In the genomic region with DNA sequence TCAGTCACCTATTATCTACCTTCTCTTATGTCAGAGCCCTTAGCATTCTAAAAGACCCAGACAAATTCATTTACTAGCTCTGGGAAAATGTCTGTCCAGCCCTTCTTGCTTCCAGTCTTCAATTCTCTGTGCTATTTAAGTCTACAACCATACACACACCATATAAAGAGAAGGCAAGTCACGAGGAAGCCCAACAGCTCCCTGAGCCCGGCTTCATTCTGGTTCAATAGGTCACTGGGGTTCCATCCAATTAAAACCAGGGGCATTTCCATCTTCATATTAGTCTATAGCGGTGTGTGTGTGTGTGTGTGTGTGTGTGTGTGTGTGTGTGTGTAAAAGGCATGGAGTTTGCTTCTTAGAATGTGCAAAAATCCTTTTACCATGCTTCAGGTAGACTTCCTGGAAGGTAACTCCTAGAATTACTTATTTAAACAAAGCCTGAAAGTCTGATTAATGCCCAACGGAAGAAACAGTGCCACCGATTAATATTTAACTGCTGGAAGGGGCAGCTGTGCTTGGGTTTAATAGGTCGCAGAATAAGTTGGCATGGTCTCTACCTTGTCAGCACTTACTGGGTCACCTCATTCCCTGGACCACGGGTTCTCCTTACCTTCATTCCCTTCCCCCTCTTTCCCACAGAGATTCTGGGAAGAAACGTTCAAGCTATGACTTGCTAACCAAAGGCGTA, we compare ENCODE assay signal across 18 mouse cellular contexts. TPM values are rescaled to one million over a fixed set of nuclear protein-coding genes. Genes with fewer than 3 reads are reported as not detected.
A peak's percentile ranks its signal among the peaks of the same experiment; 100 is the strongest.
DNase-seq lines count a peak whose midpoint lies in the region; TF ChIP-seq lines count a peak whose summit lies in the region.
"Had no signal": no experiment of that assay in that cellular context is flagged by ENCODE, and none has a peak within 500 bp of the region (broad histone marks: within the 10 kb centered on the region; RNA-seq: fewer than 3 reads in every experiment).

No protein-coding gene starts in this region.

- peak; percentile 27 for DNase-seq in lung, postnatal 36 days
- no peak for DNase-seq in lung, postnatal 4 days
- peak; percentile 97 for DNase-seq in kidney, adult 2 months
- DNase-seq in kidney, postnatal 25 days, result peak; percentile 77 to 86
- DNase-seq in layer of hippocampus, postnatal 36 days, result no peak
- DNase-seq in adrenal gland, adult 2 months, result no peak
- no peak for DNase-seq in layer of hippocampus, adult 8-10 months (ENCODE audit: low spot score in 2 of 2)
- DNase-seq: adrenal gland, postnatal 14 days; cerebellum, adult 8-10 months; embryo, embryonic 11 days; thymus, adult 2 months had no signal

- H3K36me3 ChIP-seq in kidney, adult 2 months (ENCODE audit: control insufficient read depth, insufficient read depth, low read length), result no peaks in the 10 kb centered on the region
- H3K36me3 ChIP-seq: G1E; heart, embryonic 12.5 days; limb, embryonic 13.5 days; midbrain, embryonic 13.5 days had no signal

- no peak for TF ChIP-seq CTCF in kidney, adult 2 months (conservative IDR thresholded peaks at IDR 0.05; ENCODE audit: insufficient read depth, insufficient read length, low read depth, low read length)

- no peak for TF ChIP-seq POLR2A in kidney, adult 2 months (IDR thresholded peaks at IDR 0.05; ENCODE audit: low read depth, low read length)

- no peaks in the 10 kb centered on the region for H3K27me3 ChIP-seq in kidney, adult 2 months (replicated peaks; ENCODE audit: control insufficient read depth, insufficient read depth, low read length)
- H3K27me3 ChIP-seq: forebrain, embryonic 13.5 days; heart, embryonic 12.5 days; limb, embryonic 13.5 days had no signal

- no peak overlapping the region for H3K4me3 ChIP-seq in kidney, adult 2 months (ENCODE audit: insufficient read depth, low read depth, low read length)
- H3K4me3 ChIP-seq: forebrain, embryonic 13.5 days; heart, embryonic 12.5 days; limb, embryonic 13.5 days; midbrain, embryonic 13.5 days; myocyte had no signal

- H3K27ac ChIP-seq in kidney, adult 2 months (ENCODE audit: insufficient read depth, low read depth, low read length), result peak overlapping the region; percentile 41; the same call in 1 of the 2 replicates
- H3K27ac ChIP-seq: forebrain, embryonic 13.5 days; limb, embryonic 13.5 days; macrophage; midbrain, embryonic 13.5 days had no signal

- peaks cover 12% of the 10 kb centered on the region; the same call in 1 of the 2 replicates for H3K4me1 ChIP-seq in kidney, adult 2 months (ENCODE audit: control insufficient read depth, insufficient read depth, low read length)

- 36% methylated on average over 9 of the region's 9 CpGs for WGBS in kidney, adult 2 months

RNA-seq across cellular contexts. Expression of a gene that starts 6.1 kb away (rescaled TPM):
- polyA plus RNA-seq in kidney, adult 2 months (2012; rRNA removed), result 58.7 and 60.3 TPM in 2 replicates
- 10 to 100 TPM; 28.2 to 30.5 TPM for total RNA-seq in layer of hippocampus, postnatal 36 days (2021)
- 100 to 1,000 TPM; 125 to 177 TPM for total RNA-seq in adrenal gland, adult 2 months (2021)
- polyA plus RNA-seq in adrenal gland, adult 2 months (2012; rRNA removed), result 28.1 and 28.3 TPM in 2 replicates
- total RNA-seq in layer of hippocampus, adult 8-10 months (2022), result 10 to 100 TPM; 24.9 to 37.5 (median 30.5) TPM

Comparison
In these comparisons a context has a peak if more than half of its experiments do, and no peak if none do; other contexts are left out.
1. DNase-seq: peak in lung, postnatal 36 days (single experiment), kidney, adult 2 months (single experiment) and kidney, postnatal 25 days (2 of 2); none in lung, postnatal 4 days (0 of 2), layer of hippocampus, postnatal 36 days (0 of 2), adrenal gland, adult 2 months (single experiment) and layer of hippocampus, adult 8-10 months (0 of 2).